Mouse (Mus musculus) cerebral cortex, adult 2 months (tissue): ENCODE data around the gene Rcan2.

Source experiments
- WGBS: fragments of 180-500 bp; shearing (Covaris S2); methylation state at CpG from one replicate; pipeline ENCODE4 v1.1.7; 2018; 5-methylcytosine and 5-hydroxymethylcytosine counted together

The Rcan2 gene

GRCm38 (mm10) chr17:43929856-43930255, 128.7 kb downstream of the Rcan2 start:
- 92% methylated on average over 4 of the region's 4 CpGs for WGBS

DNA sequence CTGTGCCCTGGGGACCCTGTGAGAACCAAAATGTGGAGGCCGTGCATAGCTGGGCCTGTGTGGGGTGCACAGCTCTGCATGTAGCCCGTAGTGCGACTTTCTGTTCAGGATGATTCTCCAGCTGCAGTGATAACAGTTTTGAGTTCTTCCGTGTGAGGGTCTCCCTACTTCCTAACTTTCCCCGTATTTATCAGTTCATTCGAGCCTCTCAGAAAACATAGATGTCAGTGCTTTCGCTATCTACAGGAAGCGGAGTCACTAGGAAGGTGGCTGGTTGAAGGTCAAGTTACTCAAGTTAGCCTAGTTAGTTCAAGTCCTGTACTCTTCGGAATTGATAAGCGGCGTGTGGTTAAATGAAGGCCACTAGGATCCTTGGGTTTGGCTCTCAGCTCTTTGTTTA, 130.6 kb downstream of the Rcan2 start:
- 97% methylated on average over 11 of the region's 11 CpGs for WGBS

- WGBS, result 61% methylated on average over 9 of the region's 9 CpGs
Observed at GRCm38 (mm10) chr17:43934056-43934455, 132.9 kb downstream of the Rcan2 start.

- WGBS, result 23% methylated on average over 5 of the region's 5 CpGs
Observed at GRCm38 (mm10) chr17:43952219-43952618, 151.1 kb downstream of the Rcan2 start.

- 12% methylated on average over 16 of the region's 17 CpGs for WGBS
Observed at GRCm38 (mm10) chr17:43952661-43953534, 151.7 kb downstream of the Rcan2 start.

GRCm38 (mm10) chr17:43953535-43953918, 152.4 kb downstream of the Rcan2 start:
- 45% methylated on average over 10 of the region's 10 CpGs for WGBS

DNA sequence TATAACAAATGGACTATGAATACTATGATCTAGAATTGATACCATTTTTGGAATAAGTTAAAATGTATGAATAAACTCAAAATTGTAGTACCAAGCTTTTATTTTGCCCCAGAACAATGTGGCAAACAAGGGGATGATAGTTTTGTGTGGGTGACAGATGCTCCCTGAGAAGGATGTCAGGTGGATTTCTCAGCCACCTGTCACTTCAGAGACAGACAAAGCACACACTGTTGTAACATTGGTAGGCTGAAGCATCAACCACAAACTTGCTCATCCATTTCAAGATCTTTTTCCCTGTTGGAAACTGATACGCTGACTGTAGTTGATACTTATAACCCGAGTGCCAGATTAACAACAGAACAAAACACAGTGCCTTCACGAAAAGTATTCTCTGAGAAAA, 158.6 kb downstream of the Rcan2 start:
- 65% methylated on average over 3 of the region's 3 CpGs for WGBS

- WGBS, result 65% methylated on average over 10 of the region's 10 CpGs
Observed at GRCm38 (mm10) chr17:43969943-43970342, 168.8 kb downstream of the Rcan2 start.

DNA sequence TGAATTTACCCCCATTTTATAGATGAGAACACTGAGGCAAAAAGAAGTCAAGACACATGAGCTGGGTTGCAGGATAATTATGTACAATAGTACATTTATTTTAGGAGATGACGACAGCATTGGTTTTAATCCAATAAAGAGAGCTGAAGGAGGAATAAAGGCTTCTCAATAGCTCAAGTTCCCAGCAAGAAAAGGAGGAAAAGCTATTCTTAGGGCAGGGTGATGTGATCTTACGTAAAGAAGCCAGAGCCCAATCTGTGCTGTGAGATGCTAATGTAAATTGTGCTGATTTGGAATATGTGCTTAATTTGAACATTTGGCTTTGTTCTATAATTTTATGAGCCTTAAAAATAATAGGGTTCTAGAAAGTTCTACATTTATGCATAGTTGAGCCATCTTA, 176.4 kb downstream of the Rcan2 start:
- 31% methylated on average over 2 of the region's 2 CpGs for WGBS

GRCm38 (mm10) chr17:43979925-43980324, 178.8 kb downstream of the Rcan2 start:
- WGBS, result 56% methylated on average over 3 of the region's 3 CpGs

DNA sequence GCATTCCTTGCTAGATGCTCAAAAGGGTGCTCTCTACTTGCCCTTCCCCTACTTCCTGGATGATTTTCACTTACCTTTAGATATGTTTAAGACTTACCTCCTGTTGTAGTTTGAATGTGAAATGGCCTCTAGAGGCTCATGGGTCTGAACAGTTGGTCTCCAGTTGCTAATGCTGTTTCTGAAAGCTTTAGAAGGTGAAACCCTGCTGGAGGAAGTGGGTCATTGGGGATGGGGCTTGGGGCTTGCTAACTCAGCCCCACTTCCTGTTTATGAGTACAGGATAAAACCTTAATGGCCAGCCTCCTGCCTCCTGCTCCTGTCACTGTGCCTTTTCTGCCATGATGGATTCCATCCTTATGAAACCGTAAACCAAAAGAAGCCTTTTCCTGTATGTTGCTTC, 181.4 kb downstream of the Rcan2 start:
- WGBS, result 75% methylated on average over 1 of the region's 1 CpGs

DNA sequence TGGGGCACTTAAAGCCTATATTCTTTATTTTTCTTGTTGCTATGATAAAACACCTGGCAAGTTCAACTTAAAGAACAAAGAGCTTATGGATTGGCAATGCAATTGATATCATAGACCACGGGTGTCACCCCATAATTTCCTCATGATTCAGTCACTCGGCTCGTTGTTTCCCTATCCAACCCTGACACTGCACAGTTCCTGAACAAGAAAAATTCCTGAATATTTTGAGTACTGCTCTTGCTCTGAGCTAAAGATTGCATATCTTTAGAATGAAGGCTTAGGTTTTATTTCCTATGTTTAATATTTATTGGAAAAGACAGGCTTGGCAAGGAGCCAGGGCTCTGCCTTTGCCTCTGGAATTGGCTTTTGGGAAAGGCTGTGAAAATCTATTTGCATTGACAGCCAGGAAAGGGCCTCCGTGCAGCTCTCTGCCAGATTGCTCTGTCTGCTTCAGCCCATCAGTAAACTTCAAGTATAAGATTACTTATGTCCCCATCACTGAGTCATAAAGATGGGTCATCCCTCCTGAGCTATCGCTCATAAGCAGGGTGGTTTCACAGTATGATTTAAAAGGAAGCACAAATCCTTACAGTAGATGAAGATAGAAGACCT, 188.3 kb downstream of the Rcan2 start:
- 62% methylated on average over 5 of the region's 5 CpGs for WGBS

DNA sequence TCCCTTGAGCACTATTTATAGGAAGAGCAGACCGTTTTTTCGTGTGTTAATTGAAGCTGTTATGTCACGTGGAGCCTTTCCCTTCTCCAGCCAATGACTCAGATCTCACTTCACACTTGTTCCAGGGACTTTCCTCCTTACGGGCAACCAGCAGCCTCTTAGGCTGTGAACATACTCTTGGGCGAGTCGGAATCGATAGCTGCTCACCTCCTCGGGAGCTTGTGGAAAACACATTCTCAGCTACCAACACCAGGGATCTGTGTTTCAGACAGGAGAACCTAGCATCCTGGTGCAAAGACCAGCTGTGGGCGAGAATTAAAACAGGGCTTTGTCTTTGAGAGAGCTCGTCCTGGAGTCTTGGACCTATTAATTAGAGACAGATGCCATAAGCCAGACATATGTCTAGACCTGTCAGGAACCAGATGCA, 189.8 kb downstream of the Rcan2 start:
- 33% methylated on average over 10 of the region's 10 CpGs for WGBS

GRCm38 (mm10) chr17:43994080-43994479, 192.9 kb downstream of the Rcan2 start:
- 57% methylated on average over 4 of the region's 4 CpGs for WGBS

DNA sequence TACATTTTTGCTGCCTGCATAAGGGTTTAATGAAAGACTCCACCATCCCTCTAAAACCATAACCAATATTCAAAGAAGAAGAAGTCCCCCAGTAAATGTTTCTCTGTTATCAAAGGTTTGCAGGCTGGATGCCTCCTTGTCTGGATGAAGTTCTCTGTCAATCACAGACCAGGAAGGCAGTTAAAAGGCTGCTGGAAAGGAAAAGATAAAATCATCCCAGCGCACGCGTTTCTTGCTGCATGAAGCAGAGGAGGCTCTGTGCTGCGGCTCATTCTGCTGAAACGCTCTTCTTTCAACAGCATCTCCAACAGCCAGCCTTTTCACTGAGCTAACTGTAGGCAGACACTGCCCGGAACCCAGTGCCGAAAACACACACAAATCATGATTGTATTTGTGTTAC, 196.4 kb downstream of the Rcan2 start:
- WGBS, result 50% methylated on average over 7 of the region's 7 CpGs

DNA sequence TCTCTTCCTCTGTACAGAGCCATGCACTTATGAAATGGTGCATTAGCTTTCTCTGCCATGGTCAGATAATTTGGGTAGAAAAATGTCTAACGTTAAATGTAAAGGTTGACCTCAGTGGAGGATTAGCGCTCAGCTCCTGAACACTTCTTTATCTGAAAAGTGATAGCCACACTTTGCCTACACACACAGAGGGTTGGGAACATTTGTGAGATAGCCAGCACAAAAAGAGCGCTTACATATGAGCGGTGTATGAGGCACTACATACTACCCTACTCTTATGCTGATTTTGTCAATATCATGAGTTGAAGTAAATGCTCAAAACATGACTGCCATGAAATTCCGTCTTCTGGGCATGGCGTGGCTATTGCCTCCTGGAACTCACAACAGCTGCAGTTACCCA, 196.9 kb downstream of the Rcan2 start:
- 85% methylated on average over 6 of the region's 6 CpGs for WGBS

DNA sequence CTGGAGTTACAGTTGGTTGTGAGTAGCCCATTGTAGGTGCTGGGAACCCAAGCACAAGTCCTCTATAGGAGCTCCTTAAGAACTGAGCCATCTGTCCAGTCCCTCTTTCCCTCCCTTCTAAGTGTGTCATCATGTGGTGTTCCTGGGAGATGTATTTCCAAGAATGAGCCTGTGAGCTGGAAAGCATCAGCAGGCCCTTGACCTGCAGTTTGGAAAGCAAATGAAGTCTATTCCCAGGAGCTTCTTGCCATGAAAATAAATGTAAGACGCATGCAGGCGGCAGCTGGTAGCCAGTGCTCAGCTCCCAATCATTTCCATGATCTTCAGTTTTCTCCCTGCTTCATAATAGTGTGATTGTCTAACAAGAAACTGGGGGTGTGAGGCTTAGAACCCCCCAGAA, 203.2 kb downstream of the Rcan2 start:
- WGBS, result 76% methylated on average over 2 of the region's 2 CpGs

DNA sequence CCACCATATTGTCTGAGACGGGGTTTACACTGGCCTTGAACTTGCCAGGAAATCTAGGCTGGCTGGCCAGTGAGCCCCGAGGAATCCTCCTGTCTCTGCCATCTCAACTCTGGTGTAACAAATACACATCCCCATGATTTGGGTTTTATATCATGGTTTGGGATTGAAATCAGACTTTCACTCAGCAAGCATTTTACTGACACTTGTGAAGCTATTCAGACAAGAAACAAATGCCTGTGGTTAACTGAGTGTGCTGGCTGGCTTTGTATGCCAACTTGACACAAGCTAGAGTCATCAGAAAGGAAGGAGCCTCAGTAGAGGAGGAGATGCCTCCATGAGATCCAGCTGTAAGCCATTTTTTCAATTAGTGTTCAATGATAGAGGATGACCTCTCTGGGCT, 206.3 kb downstream of the Rcan2 start:
- WGBS, result 90% methylated on average over 2 of the region's 2 CpGs

GRCm38 (mm10) chr17:44011917-44012316, 210.8 kb downstream of the Rcan2 start:
- 69% methylated on average over 4 of the region's 4 CpGs for WGBS

- WGBS, result 64% methylated on average over 4 of the region's 4 CpGs
Observed at GRCm38 (mm10) chr17:44013756-44014510, 212.8 kb downstream of the Rcan2 start.

GRCm38 (mm10) chr17:44016314-44016713, 215.2 kb downstream of the Rcan2 start:
- 92% methylated on average over 5 of the region's 5 CpGs for WGBS

DNA sequence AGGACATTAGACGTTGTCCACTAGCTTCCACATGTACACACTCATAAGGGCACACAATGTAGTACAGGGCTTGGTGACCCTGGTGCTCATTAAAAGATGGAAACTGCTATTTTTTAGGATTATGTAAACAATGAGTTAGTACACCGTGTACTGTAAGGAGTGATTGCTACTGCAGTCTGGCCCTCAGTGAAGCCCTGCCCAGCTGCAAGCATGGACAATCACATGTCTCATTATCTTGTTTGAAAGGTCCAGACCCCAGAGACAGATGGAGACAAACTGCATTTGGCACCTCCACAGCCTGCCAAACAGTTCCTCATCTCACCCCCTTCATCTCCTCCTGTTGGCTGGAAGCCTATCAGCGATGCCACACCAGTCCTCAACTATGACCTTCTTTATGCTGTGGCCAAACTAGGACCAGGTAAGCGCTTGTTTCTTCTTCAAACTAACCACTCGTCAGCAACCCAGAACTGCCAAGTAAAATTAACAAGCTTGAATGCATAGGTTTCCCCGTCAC, 219.6 kb downstream of the Rcan2 start:
- 86% methylated on average over 6 of the region's 6 CpGs for WGBS
